Mouse (Mus musculus) bone marrow, adult 2 months (tissue): Measurements from ENCODE around the gene Tnpo2. TPM values are rescaled to one million over a fixed set of nuclear protein-coding genes. Genes with fewer than 3 reads are reported as not detected.
A peak's percentile ranks its signal among the peaks of the same experiment; 100 is the strongest.

Experiments
- H3K27ac ChIP-seq: fragments of 200-500 bp; 2 replicates; pipeline ENCODE4 v1.5.1; 2012; ENCODE audit warnings: low read depth, mild to moderate bottlenecking, control low read depth, inconsistent platforms, low read length; ENCODE audit not compliant: control insufficient read depth, poor library complexity, insufficient read depth
- H3K4me1 ChIP-seq: fragments of 200-500 bp; 2 replicates; pipeline ENCODE4 v1.6.1; 2011; ENCODE audit warnings: low read length; ENCODE audit not compliant: control insufficient read depth, insufficient read depth
- H3K4me3 ChIP-seq: fragments of 200-500 bp; replicated peaks from 2 replicates; pipeline ENCODE3; 2011; ENCODE audit warnings: mild to moderate bottlenecking, low read depth, low read length, control low read depth; ENCODE audit not compliant: control insufficient read depth
- CTCF ChIP-seq: fragments of 200-500 bp; IDR thresholded peaks from 2 replicates; pipeline ENCODE4 v1.5.1; 2011; ENCODE audit warnings: low read length, control low read depth; ENCODE audit not compliant: control insufficient read depth, insufficient read depth
- POLR2A ChIP-seq: fragments of 200-500 bp; IDR thresholded peaks from 2 replicates; pipeline ENCODE4 v1.6.1; 2011; ENCODE audit warnings: low read depth, mild to moderate bottlenecking, control low read depth, low read length, borderline replicate concordance; ENCODE audit not compliant: control insufficient read depth
- WGBS: fragments of 180-500 bp; shearing (Covaris S2); methylation state at CpG from one replicate; pipeline ENCODE4 v1.1.7; 2018; 5-methylcytosine and 5-hydroxymethylcytosine counted together
- polyA plus RNA-seq: library from polyadenylated mRNA; stranded (reverse); fragments of >200 nt; gene quantifications from 2 replicates; pipeline ENCODE4 v1.2.4, GENCODE M21; 2011; ENCODE audit warnings: low replicate concordance; ENCODE audit not compliant: missing spikeins, insufficient read depth, insufficient read length

The Tnpo2 gene
- polyA plus RNA-seq, 1 experiment: 49.9 TPM

DNA sequence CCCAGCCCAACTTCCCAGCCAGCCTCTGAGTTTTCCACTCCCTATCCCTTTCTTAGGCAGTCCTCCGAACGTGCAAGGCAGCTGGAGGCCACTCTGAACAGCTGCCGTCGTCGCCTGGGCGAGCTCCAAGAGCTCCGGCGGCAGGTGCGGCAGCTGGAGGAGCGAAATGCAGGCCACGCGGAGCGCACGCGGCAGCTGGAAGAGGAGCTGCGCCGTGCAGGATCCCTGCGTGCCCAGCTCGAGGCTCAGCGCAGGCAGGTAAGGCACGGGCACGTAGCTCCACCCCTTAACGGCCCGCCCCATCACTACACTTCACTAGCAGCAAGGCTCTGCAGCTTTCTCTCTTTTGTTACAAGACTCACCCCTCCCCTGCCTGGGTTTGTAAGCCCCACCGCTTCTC, 41.0 kb upstream of the Tnpo2 start:
- Histone ChIP-seq H3K27ac (no peak overlapping the region), H3K4me1 (peaks cover 3% of the 10 kb centered on the region), H3K4me3 (no peak overlapping the region)
- TF ChIP-seq CTCF (no peak), POLR2A (no peak)
- 87% methylated on average over 25 of the region's 25 CpGs for WGBS

DNA sequence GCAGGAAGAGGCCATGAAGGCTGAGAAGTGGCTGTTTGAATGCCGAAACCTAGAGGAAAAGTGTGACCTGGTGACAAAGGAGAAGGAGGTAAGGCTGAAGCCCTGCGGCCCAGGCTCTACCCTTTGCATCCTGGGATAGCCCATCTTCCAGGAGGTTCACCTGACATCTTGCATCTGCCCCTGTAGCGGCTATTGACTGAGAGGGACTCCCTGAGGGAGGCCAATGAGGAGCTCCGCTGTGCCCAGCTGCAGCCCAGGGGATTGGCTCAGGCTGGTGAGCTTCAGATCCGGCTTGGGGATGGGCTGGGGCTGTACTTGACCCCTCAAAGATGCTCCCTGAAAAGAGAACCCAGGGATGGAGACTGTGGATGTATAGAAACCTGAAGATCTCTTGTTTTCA, 39.7 kb upstream of the Tnpo2 start:
- 86% methylated on average over 5 of the region's 5 CpGs for WGBS
- Histone ChIP-seq H3K4me3 (no peak overlapping the region), H3K4me1 (peaks cover 1% of the 10 kb centered on the region), H3K27ac (no peak overlapping the region)
- no peak for TF ChIP-seq POLR2A
- TF ChIP-seq CTCF: no peak

DNA sequence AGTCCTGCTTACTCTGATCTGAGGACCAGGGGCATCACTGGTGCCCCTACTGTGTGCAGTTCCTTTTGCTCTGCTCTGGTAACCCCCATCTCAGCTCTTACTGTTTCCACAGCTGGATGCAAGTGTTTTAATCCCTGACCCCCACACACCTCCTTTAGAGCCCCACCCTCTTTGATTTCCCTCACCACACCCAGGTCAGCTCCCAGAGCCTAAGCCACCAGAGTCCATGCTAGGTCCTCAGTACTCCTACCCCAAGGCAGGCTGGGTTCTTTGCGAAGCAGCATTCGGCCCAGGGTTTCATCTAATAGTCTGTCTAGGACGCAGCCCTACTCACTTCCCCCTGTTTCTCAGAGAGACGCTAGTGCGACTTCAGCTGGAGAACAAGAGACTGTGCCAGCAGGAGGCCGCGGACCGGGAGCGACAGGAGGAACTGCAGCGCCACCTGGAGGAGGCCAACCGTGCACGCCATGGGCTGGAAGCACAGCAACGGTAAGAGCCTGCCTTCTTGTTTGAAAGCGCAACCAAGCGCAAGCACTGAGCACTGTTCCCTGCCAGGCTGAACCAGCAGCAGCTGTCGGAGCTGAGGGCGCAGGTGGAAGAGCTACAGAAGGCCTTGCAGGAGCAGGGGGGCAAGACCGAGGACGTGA, 38.9 kb upstream of the Tnpo2 start:
- H3K4me1 ChIP-seq: peaks cover 1% of the 10 kb centered on the region
- 4% methylated on average over 19 of the region's 19 CpGs for WGBS
- TF ChIP-seq POLR2A (peak; percentile 38; the same call in 1 of the 2 replicates), CTCF (peak; percentile 99)
- no peak overlapping the region for H3K4me3 ChIP-seq
- no peak overlapping the region for H3K27ac ChIP-seq

DNA sequence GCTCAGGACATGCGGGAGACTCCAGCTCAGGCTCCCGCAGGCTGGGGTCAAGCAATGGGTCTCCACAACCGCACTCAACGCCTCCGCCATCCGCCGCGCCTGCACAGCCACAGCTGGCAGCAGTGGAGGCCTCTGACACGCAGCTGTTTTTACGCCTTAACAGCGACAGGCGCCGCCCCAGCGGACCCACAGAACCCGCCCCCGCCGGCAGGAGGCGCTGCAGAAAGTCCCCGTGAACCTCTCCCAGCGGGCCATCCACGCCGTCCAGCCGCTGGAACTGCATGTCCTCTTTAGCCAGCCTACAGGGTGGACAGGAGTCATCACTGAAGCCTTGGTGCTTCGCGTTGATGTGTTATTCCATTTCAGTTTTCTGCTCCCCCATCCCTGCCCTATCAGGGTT, 29.0 kb upstream of the Tnpo2 start:
- no peak overlapping the region; the same call in 1 of the 2 replicates for H3K27ac ChIP-seq
- H3K4me1 ChIP-seq: no peaks in the 10 kb centered on the region; the same call in 1 of the 2 replicates
- TF ChIP-seq POLR2A (no peak), CTCF (peak; percentile 48; the same call in 1 of the 2 replicates)
- H3K4me3 ChIP-seq: no peak overlapping the region
- 34% methylated on average over 25 of the region's 25 CpGs for WGBS

DNA sequence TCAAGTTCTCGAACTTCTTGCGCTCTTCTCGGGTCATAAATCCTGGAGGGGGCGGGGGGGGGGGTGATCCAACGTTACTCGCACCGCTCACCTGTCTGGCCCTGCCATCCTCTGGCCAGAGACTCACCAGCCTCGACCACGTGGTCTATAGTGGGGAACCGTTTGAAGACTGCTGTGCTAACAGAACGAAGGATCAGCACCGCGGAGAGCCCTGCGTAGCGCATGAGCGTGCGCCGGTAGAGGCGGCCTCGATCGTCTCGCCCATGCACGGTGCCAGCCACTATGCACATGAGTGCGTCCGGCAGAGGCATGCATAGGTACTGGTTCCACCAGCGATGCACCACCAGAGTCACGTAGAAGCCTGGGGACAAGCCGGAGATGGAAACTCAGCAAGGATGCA, 25.5 kb upstream of the Tnpo2 start:
- no peaks in the 10 kb centered on the region; the same call in 1 of the 2 replicates for H3K4me1 ChIP-seq
- TF ChIP-seq POLR2A (no peak), CTCF (no peak)
- WGBS: 12% methylated on average over 28 of the region's 28 CpGs

DNA sequence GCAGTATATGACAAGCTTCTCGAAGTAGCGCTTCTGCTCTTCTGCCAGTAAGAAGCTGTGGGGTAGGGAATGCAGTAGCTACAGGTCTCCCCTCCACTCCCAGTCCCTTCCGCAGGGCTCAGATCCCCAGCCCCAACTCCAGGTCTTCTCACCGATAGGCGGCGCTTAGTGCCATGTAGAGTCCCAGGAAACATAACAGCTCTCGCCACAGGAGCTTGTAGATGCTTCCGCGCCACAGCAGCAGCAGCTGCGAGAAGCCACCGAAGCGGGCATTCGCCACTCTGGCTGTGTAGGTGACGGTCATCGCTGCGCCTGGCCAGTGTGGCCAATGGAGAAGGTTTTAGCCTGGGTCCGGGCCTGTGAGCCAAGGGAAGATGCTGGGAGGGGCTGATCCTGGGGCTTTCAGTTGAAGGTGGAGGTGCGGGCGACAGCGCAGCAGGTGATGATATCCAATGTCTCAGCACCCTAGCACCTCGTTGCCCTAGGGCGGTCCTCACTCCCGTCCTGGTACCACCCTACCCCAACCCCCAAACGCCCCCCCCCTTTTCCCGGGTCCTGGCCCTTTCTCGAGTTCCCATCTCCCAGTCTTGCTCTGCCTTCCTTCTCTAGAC, 23.4 kb upstream of the Tnpo2 start:
- Histone ChIP-seq H3K4me3 (no peak overlapping the region), H3K4me1 (no peaks in the 10 kb centered on the region), H3K27ac (no peak overlapping the region)
- TF ChIP-seq CTCF (peak; percentile 65), POLR2A (no peak)
- WGBS: 6% methylated on average over 26 of the region's 26 CpGs

More for the DNA sequence above, 25.5 kb upstream of the Tnpo2 start:
- Histone ChIP-seq H3K4me3 (no peak overlapping the region), H3K27ac (no peak overlapping the region)

DNA sequence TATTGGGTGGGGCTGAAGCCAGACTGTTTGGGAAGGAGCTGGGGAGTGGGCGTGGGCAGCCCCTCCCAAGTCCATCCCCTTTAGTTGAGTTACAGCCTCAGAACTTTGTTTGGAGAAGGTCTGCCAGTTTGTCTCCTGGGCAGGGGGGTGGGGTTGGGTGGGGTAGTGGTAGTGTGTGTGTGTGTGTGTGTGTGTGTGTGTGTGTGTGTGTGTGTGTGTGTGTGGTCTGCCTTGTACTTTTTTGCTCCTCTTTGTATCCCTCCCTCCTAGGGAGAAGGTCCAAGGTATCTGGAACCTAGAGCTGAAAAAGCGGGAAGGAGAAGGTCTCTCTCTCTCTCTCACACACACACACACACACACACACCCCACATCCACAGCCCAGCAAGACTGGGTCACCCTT, 22.3 kb upstream of the Tnpo2 start, which contains the start of gene Best2:
Best2 (minus strand) TSS at position 101 of the 400 bp plus-strand sequence.
- WGBS: 49% methylated on average over 2 of the region's 2 CpGs
- Histone ChIP-seq H3K4me3 (no peak within 1 kb of the TSS), H3K4me1 (no peaks in the 10 kb centered on the region), H3K27ac (no peak within 1 kb of the TSS)
- TF ChIP-seq POLR2A (no peak), CTCF (no peak)

DNA sequence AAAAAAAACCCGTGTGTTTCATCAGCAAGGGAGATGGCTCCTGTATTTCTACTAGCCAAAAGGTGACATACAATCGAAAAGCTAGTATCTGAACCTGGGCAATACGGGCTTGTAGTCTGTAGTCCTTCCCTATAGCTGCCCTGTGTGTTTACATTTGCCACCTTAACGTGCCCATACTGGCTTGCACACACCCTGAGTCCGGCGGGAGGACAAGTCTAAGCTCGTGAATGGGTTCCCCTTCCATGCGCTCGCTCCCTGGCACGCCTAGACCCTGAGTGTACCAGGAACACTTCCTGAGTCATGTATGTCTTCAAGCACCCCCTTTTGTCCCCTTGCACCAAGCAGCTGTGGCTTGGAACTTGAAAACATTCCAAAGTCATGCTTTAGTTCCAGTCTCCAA, 20.0 kb upstream of the Tnpo2 start:
- no peaks in the 10 kb centered on the region for H3K4me1 ChIP-seq
- no peak overlapping the region for H3K27ac ChIP-seq
- no peak overlapping the region for H3K4me3 ChIP-seq
- TF ChIP-seq CTCF: no peak
- TF ChIP-seq POLR2A: no peak
- WGBS: 73% methylated on average over 10 of the region's 10 CpGs
